Mouse (Mus musculus) regulatory T cell (primary cell): ENCODE data around the gene Errfi1.
"Not testable (repeated sequence)": the region's sequence is repeated elsewhere in the genome, so short reads cannot be mapped to it uniquely, and the experiment has no call there.

Experiments used
- in situ Hi-C: fragments of 300-600 bp; cut with MboI, MseI; formaldehyde crosslinking; loops from one replicate; pipeline ENCODE4 v1.15.1; 2025; ENCODE audit warnings: high pct_unique_total_duplicates

Errfi1 gene

GRCm38 (mm10) chr4:150875393-150875792 is 21.7 kb downstream of the Errfi1 start:
- in situ Hi-C loops, result loop anchor here (25.0 kb wide), 1 partner anchor 213 kb away; the partner anchor contains the start of gene Slc45a1

GRCm38 (mm10) chr4:150879631-150880030 is 25.9 kb downstream of the Errfi1 start:
- in situ Hi-C loops, result loop anchor here (25.0 kb wide), 1 partner anchor 217 kb away; the partner anchor contains the start of gene Slc45a1

DNA sequence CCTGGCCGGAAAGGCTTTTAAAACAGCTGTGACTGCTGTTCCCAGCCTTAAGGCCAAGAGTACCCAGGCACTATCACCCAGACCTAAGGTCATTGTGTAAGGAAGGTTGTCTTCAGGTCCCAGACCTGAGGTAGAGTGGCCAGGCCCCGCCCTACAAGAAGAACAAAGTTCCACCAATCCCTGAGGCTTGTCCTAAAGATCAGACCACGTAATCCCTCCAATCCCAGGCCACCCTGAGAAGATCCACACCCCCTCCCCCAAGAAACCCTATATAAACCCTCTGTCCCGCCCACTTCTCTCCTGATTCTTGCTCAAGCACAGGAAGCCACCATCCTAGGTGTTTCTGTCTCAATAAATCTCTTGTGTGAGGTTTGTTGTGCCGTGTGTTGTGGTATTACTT is 26.6 kb downstream of the Errfi1 start:
- in situ Hi-C loops, result loop anchor here (25.0 kb wide), 1 partner anchor 218 kb away; the partner anchor contains the start of gene Slc45a1

DNA sequence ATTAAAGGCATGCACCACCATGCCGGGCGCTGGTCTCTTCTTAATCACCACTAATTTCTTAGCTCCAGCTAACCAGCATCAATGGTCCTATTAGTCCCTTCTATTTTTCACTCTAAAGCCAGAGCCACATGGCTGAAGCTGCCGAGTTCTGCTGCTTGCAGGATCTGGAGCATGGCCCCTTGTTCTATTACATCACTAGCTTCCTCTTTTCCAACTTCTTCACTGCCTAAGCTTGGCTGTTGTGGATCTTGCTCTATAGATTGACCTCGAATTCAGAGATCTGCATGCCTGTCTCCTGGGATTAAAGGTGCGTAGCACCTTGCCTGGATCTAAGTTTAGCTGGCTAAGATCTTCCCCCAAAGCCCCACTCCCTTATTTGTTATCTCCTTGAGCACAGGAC is 28.9 kb downstream of the Errfi1 start:
- in situ Hi-C loops, result loop anchor here (25.0 kb wide), 1 partner anchor 220 kb away; the partner anchor contains the start of gene Slc45a1

DNA sequence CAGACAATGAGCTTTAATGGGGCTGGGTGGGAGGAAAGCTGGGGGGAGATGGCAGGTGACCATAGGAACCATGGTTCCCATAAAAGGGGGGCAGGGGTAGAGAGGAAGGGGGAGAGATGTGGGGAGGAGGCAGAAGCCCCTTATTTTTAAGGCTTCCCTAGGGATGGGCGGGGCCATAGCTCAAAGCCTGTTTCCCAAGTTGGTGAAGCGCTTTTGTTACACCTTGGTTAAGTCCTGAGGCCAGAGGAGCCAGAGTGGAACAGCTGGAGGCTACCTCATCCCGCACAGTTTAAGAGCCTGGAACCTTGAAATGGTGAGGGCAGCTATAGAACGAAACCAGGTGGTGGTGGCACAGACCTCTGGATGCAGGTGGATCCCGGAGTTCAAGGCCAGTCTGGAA is 34.2 kb downstream of the Errfi1 start:
- in situ Hi-C loops, result loop anchor here (25.0 kb wide), 1 partner anchor 226 kb away; the partner anchor contains the start of gene Slc45a1

GRCm38 (mm10) chr4:150888492-150888891 is 34.8 kb downstream of the Errfi1 start:
- in situ Hi-C loops, result loop anchor here (25.0 kb wide), 1 partner anchor 226 kb away; the partner anchor contains the start of gene Slc45a1

GRCm38 (mm10) chr4:150889273-150889954 is 35.7 kb downstream of the Errfi1 start:
- in situ Hi-C loops, result loop anchor here (25.0 kb wide), 1 partner anchor 227 kb away; the partner anchor contains the start of gene Slc45a1

GRCm38 (mm10) chr4:150889955-150890315 is 36.2 kb downstream of the Errfi1 start:
- in situ Hi-C loops, result loop anchor here (25.0 kb wide), 1 partner anchor 228 kb away; the partner anchor contains the start of gene Slc45a1

DNA sequence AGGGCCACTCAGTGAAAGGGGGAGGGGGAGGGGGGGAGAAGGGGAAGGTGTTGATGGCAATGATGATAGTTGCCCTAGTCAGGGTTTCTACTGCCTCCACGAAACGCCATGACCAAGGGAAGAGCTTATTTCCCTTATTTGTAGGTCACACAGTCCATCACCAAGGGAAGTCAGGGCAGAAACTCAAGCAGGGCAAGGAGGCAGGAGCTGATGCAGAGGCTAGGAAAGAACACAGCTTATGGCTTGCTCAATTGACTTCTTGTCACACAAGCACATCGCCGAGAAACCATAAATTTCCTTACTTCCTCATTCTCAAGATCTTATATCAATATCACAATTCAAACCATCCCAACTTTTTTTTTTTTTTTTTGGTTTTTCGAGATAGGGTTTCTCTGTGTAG is 37.6 kb downstream of the Errfi1 start:
- in situ Hi-C loops, result loop anchor here (25.0 kb wide), 1 partner anchor 229 kb away; the partner anchor contains the start of gene Slc45a1

DNA sequence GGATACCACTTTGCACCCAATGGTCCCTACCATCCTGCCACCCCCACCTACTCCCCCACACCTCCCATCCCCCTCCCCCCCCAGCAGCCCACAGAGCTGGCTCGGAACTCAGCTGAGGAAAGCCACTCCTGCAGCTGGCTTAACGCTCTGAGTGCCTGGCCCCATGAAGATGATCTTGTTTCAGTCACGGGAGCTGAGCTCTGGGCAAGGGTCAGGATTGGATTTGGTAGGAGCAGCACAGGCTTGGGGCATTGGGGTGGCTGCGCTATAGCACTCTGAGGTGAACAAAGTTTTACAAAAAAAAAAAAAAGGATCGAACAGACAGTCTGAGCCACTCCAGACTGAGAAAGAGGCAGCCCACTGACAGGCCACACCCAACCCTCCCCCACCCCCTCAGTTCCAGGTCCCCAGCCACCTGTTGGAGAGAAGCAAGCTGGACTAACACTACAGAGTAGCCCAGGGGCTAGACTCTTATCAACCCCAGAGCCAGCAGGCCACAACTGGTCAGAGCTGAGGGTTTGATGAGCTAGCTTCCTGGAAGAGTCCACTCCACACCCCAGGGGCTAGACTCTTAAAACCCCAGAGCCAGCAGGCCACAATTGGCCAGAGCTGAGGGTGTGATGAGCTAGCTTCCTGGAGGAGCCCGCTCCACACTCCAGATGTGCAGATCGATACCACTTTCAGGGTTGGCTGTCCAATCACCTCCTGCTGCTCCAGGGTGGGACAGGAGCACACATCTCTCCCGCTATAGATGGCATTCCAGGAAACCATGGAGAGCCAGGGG is 41.2 kb downstream of the Errfi1 start:
- in situ Hi-C loops, result loop anchor here (25.0 kb wide), 1 partner anchor 233 kb away; the partner anchor contains the start of gene Slc45a1

GRCm38 (mm10) chr4:150896896-150897624 is 43.3 kb downstream of the Errfi1 start:
- in situ Hi-C loops, result loop anchor here (25.0 kb wide), 1 partner anchor 235 kb away; the partner anchor contains the start of gene Slc45a1

GRCm38 (mm10) chr4:150898716-150899365 is 45.1 kb downstream of the Errfi1 start:
- in situ Hi-C loops, result loop anchor here (25.0 kb wide), 1 partner anchor 237 kb away; the partner anchor contains the start of gene Slc45a1

GRCm38 (mm10) chr4:150900486-150900885 is 46.8 kb downstream of the Errfi1 start:
- in situ Hi-C loops, result no loop called here

DNA sequence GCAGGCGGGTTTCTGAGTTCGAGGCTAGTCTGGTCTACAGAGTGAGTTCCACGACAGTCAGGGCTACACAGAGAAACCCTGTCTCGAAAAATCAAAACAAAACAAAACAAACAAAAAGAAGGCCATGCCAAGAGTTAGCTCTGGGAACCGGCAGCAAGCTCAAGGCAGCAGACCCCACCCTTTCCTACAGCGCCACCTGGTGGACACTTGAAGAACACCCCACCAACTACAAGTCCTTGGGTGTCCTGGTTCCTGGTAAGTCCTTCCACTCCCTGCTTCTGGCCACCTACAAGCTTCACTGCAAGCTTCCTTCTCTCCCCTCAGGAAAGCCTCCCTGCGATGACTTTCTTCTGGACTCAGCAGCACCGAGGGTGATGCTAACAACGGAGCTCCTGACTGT is 47.9 kb downstream of the Errfi1 start:
- in situ Hi-C loops, result no loop called here

- in situ Hi-C loops, result no loop called here
Observed at GRCm38 (mm10) chr4:150902062-150902461, 48.3 kb downstream of the Errfi1 start.

DNA sequence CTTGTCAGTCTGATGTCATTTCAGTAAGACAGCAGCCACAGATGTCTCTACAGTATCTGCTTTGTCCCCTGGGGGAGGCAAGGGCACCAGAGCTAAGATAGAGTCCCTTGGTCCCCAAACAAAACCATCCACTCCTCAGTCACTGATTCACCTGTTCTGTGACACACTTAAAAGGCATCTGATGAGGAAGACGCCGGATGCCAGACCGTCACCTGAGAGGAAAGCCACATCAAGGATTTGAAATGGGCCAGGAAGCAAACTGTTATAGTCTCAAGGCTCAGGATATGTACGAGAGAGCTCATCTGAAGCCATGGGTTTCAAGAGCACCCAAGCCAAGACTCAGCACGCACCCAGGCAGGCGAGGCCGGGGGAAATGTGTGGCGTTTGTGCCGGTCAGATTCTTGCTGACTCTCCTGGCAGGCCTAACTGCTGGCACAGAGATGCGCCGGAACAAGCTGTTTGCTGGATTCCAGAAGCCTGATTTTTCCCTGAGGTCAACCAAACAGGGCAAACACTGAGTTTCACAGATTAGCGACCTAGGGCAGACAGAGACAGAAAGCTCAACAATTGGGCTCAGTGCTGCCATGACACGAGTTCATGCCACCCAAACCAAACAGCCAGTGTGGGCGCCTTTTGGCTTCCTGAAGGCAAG is 49.5 kb downstream of the Errfi1 start:
- in situ Hi-C loops, result no loop called here

GRCm38 (mm10) chr4:150907099-150907498 is 53.4 kb downstream of the Errfi1 start:
- in situ Hi-C loops, result no loop called here

GRCm38 (mm10) chr4:150908512-150908911 is 54.8 kb downstream of the Errfi1 start:
- in situ Hi-C loops, result not testable (repeated sequence)

GRCm38 (mm10) chr4:150909451-150910156 is 55.9 kb downstream of the Errfi1 start:
- in situ Hi-C loops, result loop anchor here (10.0 kb wide), 2 partner anchors 1215 kb away; no protein-coding TSS in a partner anchor
